11 mouse cellular contexts compared by ENCODE assay signal in the genomic region with DNA sequence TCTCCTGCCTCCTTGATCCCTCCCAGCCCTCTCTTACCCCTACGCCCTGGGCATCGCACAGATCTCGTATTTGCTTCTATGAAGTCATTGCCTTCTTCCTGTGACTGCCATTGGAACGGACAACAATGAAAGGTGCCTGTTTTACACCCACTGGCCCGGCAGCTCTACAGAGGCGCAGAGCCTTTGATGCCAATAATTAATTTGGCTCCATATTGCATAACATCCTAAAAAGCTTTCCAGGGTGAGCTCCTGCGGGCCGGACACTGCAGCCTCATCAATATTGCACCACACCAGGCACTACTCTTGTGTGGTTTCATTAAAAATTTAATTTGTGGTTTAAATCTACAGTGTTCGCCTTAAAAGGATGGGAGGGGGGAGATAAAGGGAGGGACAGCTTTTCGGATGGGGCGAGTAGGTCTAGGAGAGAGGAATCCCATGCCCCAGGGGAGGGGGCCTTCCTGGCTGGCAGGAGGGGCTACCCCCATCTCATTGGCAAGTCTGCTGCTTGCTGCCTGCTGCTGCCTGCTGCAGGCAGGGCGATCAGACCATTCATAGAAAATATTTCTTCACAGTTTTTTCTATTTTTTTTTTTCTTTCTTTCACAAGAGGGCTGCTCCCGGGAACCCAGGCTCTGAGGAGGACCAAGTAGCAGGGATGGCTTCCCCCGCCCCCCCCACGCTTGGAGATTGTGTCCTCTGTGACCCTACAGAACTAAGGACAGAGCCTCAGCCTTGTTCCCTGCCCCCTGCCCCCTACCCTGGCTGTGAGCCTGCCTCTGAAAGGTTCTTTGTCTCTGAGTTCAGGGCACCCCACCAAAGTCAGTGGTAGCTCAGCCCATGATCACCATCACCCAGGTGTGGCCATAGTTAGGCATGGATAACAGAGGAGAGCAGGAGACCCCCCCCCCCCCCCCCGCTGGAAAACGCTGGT. TPM values are rescaled to one million over a fixed set of nuclear protein-coding genes. Genes with fewer than 3 reads are reported as not detected.
DNase-seq lines count a peak whose midpoint lies in the region; ATAC-seq and TF ChIP-seq lines count a peak whose summit lies in the region.
"Had no signal": no experiment of that assay in that cellular context is flagged by ENCODE, and none has a peak within 500 bp of the region (broad histone marks: within the 10 kb centered on the region; RNA-seq: fewer than 3 reads in every experiment).

No protein-coding gene starts in this region.

- no peak overlapping the region for H3K27ac ChIP-seq in heart, embryonic 13.5 days (replicated peaks)
- H3K27ac ChIP-seq in embryonic facial prominence, embryonic 14.5 days (replicated peaks; ENCODE audit: low read depth, low read length), result no peak overlapping the region
- H3K27ac ChIP-seq in hindbrain, embryonic 15.5 days (replicated peaks), result peak overlapping the region; percentile 79
- H3K27ac ChIP-seq in midbrain, postnatal 0 days (ENCODE audit: low read depth, low read length), result peak overlapping the region; percentile 60
- no peak overlapping the region for H3K27ac ChIP-seq in gastrocnemius, adult 2 months
- H3K27ac ChIP-seq: liver, embryonic 14.5 days had no signal

- TF ChIP-seq CTCF in midbrain, postnatal 0 days (IDR thresholded peaks at IDR 0.05), result no peak
- TF ChIP-seq CTCF in gastrocnemius, adult 2 months (IDR thresholded peaks at IDR 0.05), result no peak

- intact Hi-C loops in gastrocnemius, adult 2 months (cut with DNase I), result no loop called here

- ATAC-seq in heart, embryonic 13.5 days (ENCODE audit: extremely low read depth, insufficient number of reproducible peaks, low FRiP score, low TSS enrichment), result no peak
- peak; percentile 50; the same call in 1 of the 2 replicates for ATAC-seq in embryonic facial prominence, embryonic 14.5 days (ENCODE audit: low read depth)
- ATAC-seq in hindbrain, embryonic 15.5 days (ENCODE audit: low FRiP score, low read depth), result peak; percentile 63; the same call in 1 of the 2 replicates
- 0 out of 2 replicates have a peak, but pooled peaks have one; percentile 29 for ATAC-seq in midbrain, postnatal 0 days (ENCODE audit: low FRiP score)

- H3K27me3 ChIP-seq in heart, embryonic 13.5 days (replicated peaks), result peaks cover 80% of the 10 kb centered on the region
- H3K27me3 ChIP-seq in embryonic facial prominence, embryonic 14.5 days (replicated peaks; ENCODE audit: control insufficient read depth, insufficient read depth, low read length), result 0 out of 2 replicates have a peak, but pooled peaks cover 3% of the 10 kb centered on the region
- H3K27me3 ChIP-seq in hindbrain, embryonic 15.5 days, result peaks cover 5% of the 10 kb centered on the region; the same call in 1 of the 2 replicates
- H3K27me3 ChIP-seq in midbrain, postnatal 0 days (ENCODE audit: insufficient read depth, low read length), result no peaks in the 10 kb centered on the region; the same call in 1 of the 2 replicates

- H3K4me3 ChIP-seq in heart, embryonic 13.5 days, result no peak overlapping the region
- no peak overlapping the region for H3K4me3 ChIP-seq in embryonic facial prominence, embryonic 14.5 days (ENCODE audit: low read depth, low read length)
- H3K4me3 ChIP-seq in hindbrain, embryonic 15.5 days, result no peak overlapping the region
- no peak overlapping the region for H3K4me3 ChIP-seq in midbrain, postnatal 0 days (ENCODE audit: low read depth, low read length)
- no peak overlapping the region for H3K4me3 ChIP-seq in gastrocnemius, adult 2 months

- H3K9me3 ChIP-seq in heart, embryonic 13.5 days, result no peaks in the 10 kb centered on the region
- no peaks in the 10 kb centered on the region for H3K9me3 ChIP-seq in embryonic facial prominence, embryonic 14.5 days (ENCODE audit: control insufficient read depth, low read length)
- no peaks in the 10 kb centered on the region for H3K9me3 ChIP-seq in hindbrain, embryonic 15.5 days
- H3K9me3 ChIP-seq in midbrain, postnatal 0 days (ENCODE audit: low read length), result no peaks in the 10 kb centered on the region

- WGBS in heart, embryonic 13.5 days, result 37% methylated on average over 17 of the region's 17 CpGs
- 26% methylated on average over 16 of the region's 17 CpGs for WGBS in embryonic facial prominence, embryonic 14.5 days
- WGBS in hindbrain, embryonic 15.5 days, result 13% methylated on average over 15 of the region's 17 CpGs
- WGBS in midbrain, postnatal 0 days, result 13% methylated on average over 16 of the region's 17 CpGs

- H3K36me3 ChIP-seq in heart, embryonic 13.5 days, result no peaks in the 10 kb centered on the region
- no peaks in the 10 kb centered on the region for H3K36me3 ChIP-seq in embryonic facial prominence, embryonic 14.5 days (ENCODE audit: control insufficient read depth, insufficient read depth, low read length)
- no peaks in the 10 kb centered on the region for H3K36me3 ChIP-seq in hindbrain, embryonic 15.5 days
- H3K36me3 ChIP-seq in midbrain, postnatal 0 days (ENCODE audit: insufficient read depth, low read length), result no peaks in the 10 kb centered on the region

- H3K9ac ChIP-seq in heart, embryonic 13.5 days, result peak overlapping the region; percentile 40; the same call in 1 of the 2 replicates
- no peak overlapping the region for H3K9ac ChIP-seq in embryonic facial prominence, embryonic 14.5 days (ENCODE audit: low read depth, low read length)
- no peak overlapping the region for H3K9ac ChIP-seq in hindbrain, embryonic 15.5 days
- H3K9ac ChIP-seq in midbrain, postnatal 0 days (replicated peaks; ENCODE audit: low read length, poor library complexity, severe bottlenecking), result no peak overlapping the region; the same call in 1 of the 2 replicates
- H3K9ac ChIP-seq: liver, embryonic 14.5 days had no signal

- peak overlapping the region; percentile 33 for H3K4me2 ChIP-seq in heart, embryonic 13.5 days
- peak overlapping the region; percentile 26; the same call in 1 of the 2 replicates for H3K4me2 ChIP-seq in embryonic facial prominence, embryonic 14.5 days (ENCODE audit: low read depth, low read length)
- H3K4me2 ChIP-seq in hindbrain, embryonic 15.5 days, result peak overlapping the region; percentile 28
- no peak overlapping the region for H3K4me2 ChIP-seq in midbrain, postnatal 0 days (ENCODE audit: low read depth, low read length, poor library complexity, severe bottlenecking)

- DNase-seq in heart, adult 9 months (ENCODE audit: low spot score in 2 of 2), result no peak
- no peak for DNase-seq in embryonic facial prominence, embryonic 14.5 days (ENCODE audit: low spot score)
- no peak for DNase-seq in midbrain, postnatal 0 days (ENCODE audit: low spot score)
- DNase-seq in adrenal gland, postnatal 14 days, result no peak
- no peak for DNase-seq in gastrocnemius, adult 2 months
- no peak for DNase-seq in spleen, adult 18-20 months
- DNase-seq: gastrocnemius, postnatal 10 days; right cerebral cortex, postnatal 14 days had no signal

- H3K4me1 ChIP-seq in heart, embryonic 13.5 days, result peaks cover 25% of the 10 kb centered on the region
- peaks cover 16% of the 10 kb centered on the region for H3K4me1 ChIP-seq in embryonic facial prominence, embryonic 14.5 days (ENCODE audit: control insufficient read depth, insufficient read depth, low read length)
- peaks cover 36% of the 10 kb centered on the region for H3K4me1 ChIP-seq in hindbrain, embryonic 15.5 days (replicated peaks)
- H3K4me1 ChIP-seq in midbrain, postnatal 0 days (ENCODE audit: insufficient read depth, low read length), result peaks cover 9% of the 10 kb centered on the region

RNA-seq across cellular contexts. Expression of gene Nptx1, which starts 10.7 kb away (rescaled TPM):
- 0.66 and 0.75 TPM in 2 replicates for polyA plus RNA-seq in heart, embryonic 13.5 days (2015; fragmentation: Nextera tagmentation; extraction: Ambion mirVana)
- polyA plus RNA-seq in embryonic facial prominence, embryonic 14.5 days (2014; fragmentation: Nextera tagmentation; extraction: Ambion mirVana), result 1.9 and 2.6 TPM in 2 replicates
- polyA plus RNA-seq in hindbrain, embryonic 15.5 days (2015; fragmentation: Nextera tagmentation; extraction: Ambion mirVana), result 16.2 and 20.7 TPM in 2 replicates
- 16.3 and 22.4 TPM in 2 replicates for total RNA-seq in midbrain, postnatal 0 days (2014; rRNA removed)
- polyA plus RNA-seq in midbrain, postnatal 0 days (2015; fragmentation: Nextera tagmentation; extraction: Ambion mirVana), result 7.5 and 7.6 TPM in 2 replicates
- 3.3 and 4.1 TPM in 2 replicates for total RNA-seq in adrenal gland, postnatal 14 days (2021)
- total RNA-seq in gastrocnemius, adult 2 months (2021), result not detected
- polyA plus RNA-seq: liver, embryonic 14.5 days had no signal

RNA-seq across cellular contexts. Expression of gene Rptor, which starts 44.5 kb away (rescaled TPM):
- polyA plus RNA-seq in heart, embryonic 13.5 days (2015; fragmentation: Nextera tagmentation; extraction: Ambion mirVana), result 7.0 and 7.1 TPM in 2 replicates
- polyA plus RNA-seq in embryonic facial prominence, embryonic 14.5 days (2014; fragmentation: Nextera tagmentation; extraction: Ambion mirVana), result 10.6 and 11.6 TPM in 2 replicates
- 12.7 and 13.3 TPM in 2 replicates for polyA plus RNA-seq in hindbrain, embryonic 15.5 days (2015; fragmentation: Nextera tagmentation; extraction: Ambion mirVana)
- total RNA-seq in midbrain, postnatal 0 days (2014; rRNA removed), result 64.8 and 65.0 TPM in 2 replicates
- 8.5 TPM in 2 replicates for polyA plus RNA-seq in midbrain, postnatal 0 days (2015; fragmentation: Nextera tagmentation; extraction: Ambion mirVana)
- 45.5 and 47.9 TPM in 2 replicates for total RNA-seq in adrenal gland, postnatal 14 days (2021)
- 10 to 100 TPM; 24.9 to 32.5 TPM for total RNA-seq in gastrocnemius, adult 2 months (2021)

Comparison
In these comparisons a context has a peak if more than half of its experiments do, and no peak if none do; other contexts are left out.
1. H3K27ac ChIP-seq: peak in hindbrain, embryonic 15.5 days (single experiment) and midbrain, postnatal 0 days (single experiment); none in heart, embryonic 13.5 days (single experiment), embryonic facial prominence, embryonic 14.5 days (single experiment) and gastrocnemius, adult 2 months (single experiment).